Mouse (Mus musculus): ENCODE data around the gene Prss44. TPM values are rescaled to one million over a fixed set of nuclear protein-coding genes. Genes with fewer than 3 reads are reported as not detected.

Gene Prss44
- polyA plus RNA-seq (2014; fragmentation: Nextera tagmentation; extraction: Ambion mirVana): not detected in 2 replicates

DNA sequence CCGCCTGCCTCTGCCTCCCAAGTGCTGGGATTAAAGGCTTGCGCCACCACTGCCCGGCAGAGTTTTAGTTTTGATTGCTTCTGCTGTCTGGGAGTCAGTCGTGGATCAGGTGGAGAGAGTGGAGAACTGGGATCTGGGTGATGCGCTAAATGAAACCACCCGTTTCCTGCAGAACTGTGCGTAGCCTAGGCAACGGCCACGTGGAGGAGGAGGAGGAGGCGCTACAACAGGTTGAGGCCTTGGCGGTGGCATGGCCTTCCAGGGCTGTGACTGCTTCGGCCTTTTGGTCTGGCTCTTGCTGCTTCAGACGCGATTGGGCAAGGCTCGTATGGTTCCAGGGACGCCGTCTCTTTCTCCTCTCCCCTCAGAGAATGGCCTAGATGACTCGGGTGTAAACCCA, at the start of gene Prss44:
Gene Prss44, plus strand, starts transcription at position 206 of the 400 bp plus-strand sequence.
- DNase-seq (ENCODE audit: low spot score) (no peak), ATAC-seq (ENCODE audit: insufficient number of reproducible peaks, low FRiP score, low TSS enrichment, low read depth) (no peak)
- 52% methylated on average over 18 of the region's 18 CpGs for WGBS
- Histone ChIP-seq H3K9me3 (ENCODE audit: control insufficient read depth, low read length) (no peaks in the 10 kb centered on the region), H3K4me2 (ENCODE audit: low read depth, severe bottlenecking) (no peak within 1 kb of the TSS), H3K36me3 (ENCODE audit: control insufficient read depth, insufficient read depth, low read length) (no peaks in the 10 kb centered on the region), H3K27me3 (ENCODE audit: control insufficient read depth, insufficient read depth, low read length) (no peaks in the 10 kb centered on the region), H3K4me3 (ENCODE audit: low read depth, low read length) (no peak within 1 kb of the TSS), H3K27ac (replicated peaks; ENCODE audit: low read depth, low read length) (no peak within 1 kb of the TSS), H3K4me1 (ENCODE audit: control insufficient read depth, insufficient read depth, low read length) (no peaks in the 10 kb centered on the region), H3K9ac (ENCODE audit: low read length) (no peak within 1 kb of the TSS)

DNA sequence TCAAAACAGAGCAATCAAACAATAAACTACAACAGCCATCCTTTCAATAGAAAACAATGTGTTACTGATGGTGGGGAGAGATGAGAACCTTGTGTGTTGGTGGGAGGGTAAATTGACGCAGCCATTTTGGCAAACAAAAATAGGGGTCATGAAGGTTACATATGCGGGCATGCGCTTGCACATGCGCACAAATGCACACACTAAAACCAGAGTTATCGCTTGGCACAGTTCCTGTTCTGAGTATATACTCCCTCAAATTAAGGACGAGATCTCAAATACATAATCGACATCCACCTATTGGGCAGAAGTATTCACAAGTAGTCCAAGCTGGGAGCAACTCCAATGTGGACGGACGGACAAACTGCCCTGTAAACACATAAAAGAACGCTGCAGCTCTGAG, 41.5 kb upstream of the Prss44 start:
- no peak overlapping the region for H3K4me3 ChIP-seq (ENCODE audit: low read depth, low read length)
- ATAC-seq (ENCODE audit: insufficient number of reproducible peaks, low FRiP score, low TSS enrichment, low read depth): no peak

DNA sequence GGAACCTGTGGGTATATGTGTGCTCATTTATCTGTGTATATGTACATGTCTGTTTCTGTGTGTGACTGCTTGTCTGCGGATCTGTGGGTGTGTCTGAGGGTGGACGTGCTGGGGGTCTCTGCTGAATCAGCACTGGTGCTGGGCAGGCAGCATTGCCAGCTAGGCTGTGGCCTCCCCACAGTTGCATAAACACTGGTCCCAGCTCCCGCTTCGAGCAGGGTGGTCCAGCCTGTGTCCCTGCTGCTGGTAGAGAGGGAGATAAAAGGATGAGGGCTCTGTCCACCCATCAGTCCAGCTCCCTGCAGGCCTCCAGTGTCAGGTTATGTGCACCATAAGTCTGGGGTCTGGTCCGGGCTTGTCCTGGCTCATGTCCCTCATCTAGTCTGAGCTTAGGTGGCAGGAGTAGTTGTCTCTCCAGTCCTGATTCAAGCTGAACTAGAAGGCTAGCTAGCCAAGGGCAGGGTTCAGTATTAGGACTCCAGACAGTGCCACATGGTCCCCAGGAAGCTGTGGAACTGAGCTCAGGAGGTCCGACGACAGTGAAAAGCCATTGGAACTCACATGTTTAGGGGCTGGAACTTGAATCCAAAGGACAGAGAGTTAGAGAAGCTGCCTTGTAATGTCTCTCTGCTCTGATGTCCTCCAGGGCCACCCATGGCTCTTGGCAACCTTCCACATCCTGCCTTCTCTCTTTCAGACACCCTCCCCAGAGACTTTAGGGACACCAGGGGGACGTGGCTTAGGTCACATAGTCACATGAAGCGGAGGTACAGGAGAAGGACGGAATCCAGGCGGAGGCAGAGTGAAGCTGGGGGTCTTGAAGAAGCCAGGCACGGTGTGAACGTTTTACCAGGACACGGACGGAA, 39.2 kb upstream of the Prss44 start:
- Histone ChIP-seq H3K4me3 (ENCODE audit: low read depth, low read length) (no peak overlapping the region), H3K27ac (replicated peaks; ENCODE audit: low read depth, low read length) (no peak overlapping the region), H3K9ac (ENCODE audit: low read length) (no peak overlapping the region), H3K4me1 (ENCODE audit: control insufficient read depth, insufficient read depth, low read length) (peaks cover 4% of the 10 kb centered on the region; the same call in 1 of the 2 replicates), H3K36me3 (ENCODE audit: control insufficient read depth, insufficient read depth, low read length) (no peaks in the 10 kb centered on the region), H3K27me3 (ENCODE audit: control insufficient read depth, insufficient read depth, low read length) (no peaks in the 10 kb centered on the region), H3K9me3 (ENCODE audit: control insufficient read depth, low read length) (no peaks in the 10 kb centered on the region), H3K4me2 (ENCODE audit: low read depth, severe bottlenecking) (no peak overlapping the region)
- ATAC-seq (ENCODE audit: insufficient number of reproducible peaks, low FRiP score, low TSS enrichment, low read depth) (no peak), DNase-seq (ENCODE audit: low spot score) (no peak)
- WGBS: 72% methylated on average over 15 of the region's 15 CpGs

More for the DNA sequence above, 41.5 kb upstream of the Prss44 start:
- no peak for DNase-seq (ENCODE audit: low spot score)
- Histone ChIP-seq H3K36me3 (ENCODE audit: control insufficient read depth, insufficient read depth, low read length) (no peaks in the 10 kb centered on the region), H3K9me3 (ENCODE audit: control insufficient read depth, low read length) (no peaks in the 10 kb centered on the region), H3K4me1 (ENCODE audit: control insufficient read depth, insufficient read depth, low read length) (no peaks in the 10 kb centered on the region), H3K27me3 (ENCODE audit: control insufficient read depth, insufficient read depth, low read length) (no peaks in the 10 kb centered on the region), H3K27ac (replicated peaks; ENCODE audit: low read depth, low read length) (no peak overlapping the region), H3K9ac (ENCODE audit: low read length) (no peak overlapping the region), H3K4me2 (ENCODE audit: low read depth, severe bottlenecking) (no peak overlapping the region)
- 93% methylated on average over 10 of the region's 10 CpGs for WGBS

DNA sequence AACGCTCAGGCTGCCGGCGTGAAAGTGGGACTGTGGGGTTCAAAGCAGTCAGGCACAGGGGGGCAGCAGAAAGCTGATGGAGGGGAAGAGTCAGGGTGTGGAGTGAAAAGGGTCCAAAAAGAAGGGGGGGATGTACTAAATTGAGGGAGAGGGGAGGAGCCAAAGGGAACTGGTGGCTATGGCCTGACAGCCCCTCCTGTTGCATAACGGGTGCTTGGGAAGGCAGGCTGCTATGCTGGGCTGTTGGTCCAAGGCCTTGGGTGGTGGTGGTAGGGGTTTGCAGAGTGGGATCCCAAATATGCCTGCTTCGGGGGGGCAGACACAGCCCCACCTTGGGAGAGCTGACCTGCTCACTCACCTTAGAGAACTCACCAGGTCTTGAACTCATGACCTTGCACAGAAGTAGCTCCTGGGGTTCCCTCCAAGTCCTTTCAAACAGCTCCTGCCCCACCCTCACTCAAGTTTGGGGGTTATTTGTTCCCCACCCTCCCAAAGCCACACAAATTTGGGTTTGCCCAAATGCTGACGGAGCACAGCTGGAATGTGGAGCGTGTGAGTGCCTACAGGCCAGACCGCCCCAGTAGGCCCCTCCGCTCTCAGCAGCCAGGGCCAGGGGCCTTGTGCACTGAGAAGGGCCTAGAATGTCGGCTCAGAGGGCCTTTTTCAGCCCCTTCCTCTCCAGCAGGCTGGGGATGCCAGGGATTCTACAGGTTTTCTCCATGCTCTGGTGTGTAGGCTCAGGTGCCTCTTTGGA, 38.3 kb upstream of the Prss44 start:
- WGBS: 76% methylated on average over 10 of the region's 10 CpGs

DNA sequence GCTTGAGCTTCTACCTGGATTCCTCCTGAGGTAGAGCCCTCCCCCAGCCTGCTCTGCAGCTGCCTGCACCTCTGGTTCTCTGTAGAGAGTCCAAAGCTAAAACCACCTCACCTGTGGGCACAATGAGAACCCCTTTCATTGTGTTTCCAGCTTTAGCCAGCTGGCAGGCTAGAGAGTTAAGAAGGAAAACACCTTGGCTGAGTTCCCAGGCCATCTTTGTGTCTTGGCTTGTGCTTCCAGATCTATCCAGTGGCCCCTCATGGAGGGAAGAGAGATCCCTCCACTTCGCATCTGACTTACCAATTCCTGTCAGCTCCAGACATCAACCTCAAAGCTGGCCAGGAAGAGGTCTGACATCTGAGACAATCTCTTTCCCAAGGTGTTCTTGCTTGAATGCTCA, 35.7 kb upstream of the Prss44 start:
- Histone ChIP-seq H3K4me1 (ENCODE audit: control insufficient read depth, insufficient read depth, low read length) (peaks cover 11% of the 10 kb centered on the region; the same call in 1 of the 2 replicates), H3K4me3 (ENCODE audit: low read depth, low read length) (no peak overlapping the region), H3K9ac (ENCODE audit: low read length) (no peak overlapping the region), H3K27ac (replicated peaks; ENCODE audit: low read depth, low read length) (no peak overlapping the region), H3K36me3 (ENCODE audit: control insufficient read depth, insufficient read depth, low read length) (no peaks in the 10 kb centered on the region), H3K27me3 (ENCODE audit: control insufficient read depth, insufficient read depth, low read length) (no peaks in the 10 kb centered on the region), H3K4me2 (ENCODE audit: low read depth, severe bottlenecking) (no peak overlapping the region), H3K9me3 (ENCODE audit: control insufficient read depth, low read length) (no peaks in the 10 kb centered on the region)
- DNase-seq (ENCODE audit: low spot score) (no peak), ATAC-seq (ENCODE audit: insufficient number of reproducible peaks, low FRiP score, low TSS enrichment, low read depth) (no peak)
- 92% methylated on average over 1 of the region's 1 CpGs for WGBS

More for the DNA sequence above, 38.3 kb upstream of the Prss44 start:
- peaks cover 6% of the 10 kb centered on the region; the same call in 1 of the 2 replicates for H3K4me1 ChIP-seq (ENCODE audit: control insufficient read depth, insufficient read depth, low read length)
- DNase-seq (ENCODE audit: low spot score) (no peak), ATAC-seq (ENCODE audit: insufficient number of reproducible peaks, low FRiP score, low TSS enrichment, low read depth) (no peak)
- H3K27ac ChIP-seq (replicated peaks; ENCODE audit: low read depth, low read length): no peak overlapping the region
- H3K4me2 ChIP-seq (ENCODE audit: low read depth, severe bottlenecking): no peak overlapping the region
- no peaks in the 10 kb centered on the region for H3K27me3 ChIP-seq (ENCODE audit: control insufficient read depth, insufficient read depth, low read length)
- no peak overlapping the region for H3K4me3 ChIP-seq (ENCODE audit: low read depth, low read length)
- H3K9me3 ChIP-seq (ENCODE audit: control insufficient read depth, low read length): no peaks in the 10 kb centered on the region
- H3K36me3 ChIP-seq (ENCODE audit: control insufficient read depth, insufficient read depth, low read length): no peaks in the 10 kb centered on the region
- no peak overlapping the region for H3K9ac ChIP-seq (ENCODE audit: low read length)

DNA sequence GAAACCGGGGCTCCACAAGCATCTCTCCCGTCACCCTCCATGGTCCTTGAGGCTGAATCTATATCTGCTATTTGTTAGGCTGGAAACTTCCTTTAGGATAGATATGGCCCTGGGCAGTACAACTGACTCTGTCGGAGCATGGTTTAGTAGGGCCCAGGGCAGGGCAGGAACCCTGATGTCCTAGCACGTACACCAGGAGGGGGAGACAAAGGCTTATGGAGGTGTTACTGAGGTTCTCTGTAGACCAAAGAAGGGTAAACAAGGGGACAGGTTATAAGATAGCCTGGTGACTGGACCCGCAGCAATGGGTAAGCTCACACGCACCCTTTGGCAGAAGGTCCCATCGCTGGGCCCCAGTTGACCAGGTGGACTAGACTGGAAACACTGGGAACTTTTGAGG, 35.2 kb upstream of the Prss44 start:
- ATAC-seq (ENCODE audit: insufficient number of reproducible peaks, low FRiP score, low TSS enrichment, low read depth) (no peak), DNase-seq (ENCODE audit: low spot score) (no peak)
- no peak overlapping the region for H3K4me2 ChIP-seq (ENCODE audit: low read depth, severe bottlenecking)
- no peaks in the 10 kb centered on the region for H3K36me3 ChIP-seq (ENCODE audit: control insufficient read depth, insufficient read depth, low read length)
- no peak overlapping the region for H3K4me3 ChIP-seq (ENCODE audit: low read depth, low read length)
- WGBS: 78% methylated on average over 7 of the region's 7 CpGs
- no peaks in the 10 kb centered on the region for H3K9me3 ChIP-seq (ENCODE audit: control insufficient read depth, low read length)
- no peak overlapping the region for H3K27ac ChIP-seq (replicated peaks; ENCODE audit: low read depth, low read length)
- H3K9ac ChIP-seq (ENCODE audit: low read length): no peak overlapping the region
- H3K27me3 ChIP-seq (ENCODE audit: control insufficient read depth, insufficient read depth, low read length): no peaks in the 10 kb centered on the region
- H3K4me1 ChIP-seq (ENCODE audit: control insufficient read depth, insufficient read depth, low read length): peaks cover 11% of the 10 kb centered on the region; the same call in 1 of the 2 replicates

DNA sequence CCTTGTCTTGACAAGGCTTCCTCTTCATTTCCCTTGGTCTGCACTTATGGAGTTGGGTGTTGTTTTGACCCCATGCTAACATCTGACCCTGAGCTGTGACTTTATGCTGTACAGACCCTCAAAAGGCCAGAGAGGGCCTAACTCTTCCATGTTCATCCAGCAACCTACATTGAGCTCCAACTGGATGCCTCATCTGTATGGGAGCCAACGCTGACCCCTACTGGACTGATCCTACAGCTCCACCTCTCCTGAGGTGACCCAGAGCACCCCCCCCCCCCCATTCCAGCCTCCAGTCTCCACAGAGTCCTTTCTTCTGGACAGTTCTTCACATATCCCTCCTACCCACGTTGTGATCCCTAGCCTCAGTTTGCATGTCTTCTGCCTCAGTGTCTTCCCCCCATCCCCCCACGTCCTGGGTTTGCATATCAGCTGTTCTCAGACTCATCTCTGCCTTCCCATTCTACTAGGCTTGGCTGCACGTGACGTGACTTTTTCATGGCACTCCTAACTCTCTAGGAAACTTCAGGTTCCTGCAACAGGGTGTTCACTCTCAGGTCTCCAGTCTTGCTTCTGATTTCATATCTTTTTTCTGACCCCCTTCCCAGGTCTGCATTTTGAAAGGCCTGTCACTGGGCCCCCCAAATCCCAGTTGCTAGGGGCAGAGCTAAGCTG, 34.4 kb upstream of the Prss44 start:
- ATAC-seq (ENCODE audit: insufficient number of reproducible peaks, low FRiP score, low TSS enrichment, low read depth) (no peak), DNase-seq (ENCODE audit: low spot score) (peak; percentile 49)
- no peaks in the 10 kb centered on the region for H3K27me3 ChIP-seq (ENCODE audit: control insufficient read depth, insufficient read depth, low read length)
- H3K4me2 ChIP-seq (ENCODE audit: low read depth, severe bottlenecking): no peak overlapping the region
- H3K9me3 ChIP-seq (ENCODE audit: control insufficient read depth, low read length): no peaks in the 10 kb centered on the region
- 57% methylated on average over 5 of the region's 5 CpGs for WGBS
- H3K4me3 ChIP-seq (ENCODE audit: low read depth, low read length): no peak overlapping the region
- no peaks in the 10 kb centered on the region for H3K36me3 ChIP-seq (ENCODE audit: control insufficient read depth, insufficient read depth, low read length)
- no peak overlapping the region for H3K27ac ChIP-seq (replicated peaks; ENCODE audit: low read depth, low read length)
- H3K9ac ChIP-seq (ENCODE audit: low read length): no peak overlapping the region
- peaks cover 11% of the 10 kb centered on the region; the same call in 1 of the 2 replicates for H3K4me1 ChIP-seq (ENCODE audit: control insufficient read depth, insufficient read depth, low read length)

DNA sequence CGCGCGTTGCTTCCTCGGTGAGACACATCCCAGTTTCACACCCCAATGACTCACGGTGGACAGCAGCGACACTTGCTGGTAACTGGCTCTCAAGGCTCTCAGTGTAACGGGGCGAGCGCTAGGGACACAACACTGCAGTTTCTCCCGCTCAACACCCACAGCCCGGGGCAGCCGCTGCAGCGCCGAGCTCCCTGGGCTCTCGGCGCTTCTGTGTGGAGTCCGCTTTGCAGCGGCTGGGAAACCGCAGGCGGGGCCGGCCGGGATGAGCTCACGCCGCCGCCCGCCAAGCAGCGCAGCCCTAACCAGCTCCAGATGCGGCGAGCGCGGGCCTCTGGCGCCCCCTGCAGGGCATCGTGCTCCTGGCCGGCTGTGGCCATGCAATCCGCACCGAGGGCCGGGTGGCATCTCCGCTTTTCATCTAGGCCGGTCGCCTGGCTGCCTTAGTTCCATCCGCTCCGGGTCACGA, 32.5 kb upstream of the Prss44 start:
- peak; percentile 94 for ATAC-seq (ENCODE audit: insufficient number of reproducible peaks, low FRiP score, low TSS enrichment, low read depth)
- Histone ChIP-seq H3K36me3 (ENCODE audit: control insufficient read depth, insufficient read depth, low read length) (no peaks in the 10 kb centered on the region), H3K27ac (replicated peaks; ENCODE audit: low read depth, low read length) (no peak overlapping the region; the same call in 1 of the 2 replicates), H3K9ac (ENCODE audit: low read length) (peak overlapping the region; percentile 38; the same call in 1 of the 2 replicates), H3K4me3 (ENCODE audit: low read depth, low read length) (peak overlapping the region; percentile 22), H3K27me3 (ENCODE audit: control insufficient read depth, insufficient read depth, low read length) (no peaks in the 10 kb centered on the region), H3K4me2 (ENCODE audit: low read depth, severe bottlenecking) (peak overlapping the region; percentile 57), H3K9me3 (ENCODE audit: control insufficient read depth, low read length) (no peaks in the 10 kb centered on the region), H3K4me1 (ENCODE audit: control insufficient read depth, insufficient read depth, low read length) (peaks cover 11% of the 10 kb centered on the region; the same call in 1 of the 2 replicates)
- peak; percentile 99 for DNase-seq (ENCODE audit: low spot score)
- under 1% methylated on average over 40 of the region's 43 CpGs for WGBS
